Mouse (Mus musculus): Measurements from ENCODE around the gene Pramel1. TPM values are rescaled to one million over a fixed set of nuclear protein-coding genes. Genes with fewer than 3 reads are reported as not detected.
"Not testable (repeated sequence)": the region's sequence is repeated elsewhere in the genome, so short reads cannot be mapped to it uniquely, and the experiment has no call there.

The Pramel1 gene
- polyA plus RNA-seq, 1 experiment from 2014 or later, result not detected

DNA sequence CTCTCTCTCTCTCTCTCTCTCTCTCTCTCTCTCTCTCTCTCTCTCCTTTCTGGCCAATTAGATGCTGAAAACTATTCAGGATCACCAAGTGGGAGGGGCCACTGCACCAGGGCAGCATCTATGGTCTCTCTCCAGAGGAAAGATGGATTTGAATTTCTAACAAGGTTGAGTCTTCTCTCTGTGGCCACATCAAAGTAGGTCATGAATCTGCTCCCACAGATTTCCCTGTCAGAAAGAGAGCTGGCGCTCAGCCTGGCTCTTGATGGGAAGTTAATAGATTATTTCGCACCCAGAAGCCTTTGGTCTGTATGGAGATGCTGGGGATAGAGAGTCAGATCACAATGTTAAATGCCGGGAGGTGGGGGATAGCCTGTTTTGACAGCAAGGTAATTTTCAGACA, 12.1 kb upstream of the Pramel1 start:
- WGBS, result 60% methylated on average over 3 of the region's 3 CpGs
- no peaks in the 10 kb centered on the region for H3K36me3 ChIP-seq
- no peak for ATAC-seq (ENCODE audit: insufficient read depth, low FRiP score, low read depth)
- no peak overlapping the region for H3K4me2 ChIP-seq
- H3K27ac ChIP-seq, result no peak overlapping the region
- H3K4me3 ChIP-seq (replicated peaks), result no peak overlapping the region
- H3K27me3 ChIP-seq (replicated peaks), result no peaks in the 10 kb centered on the region
- no peaks in the 10 kb centered on the region for H3K9me3 ChIP-seq
- H3K9ac ChIP-seq, result no peak overlapping the region
- no peaks in the 10 kb centered on the region for H3K4me1 ChIP-seq

DNA sequence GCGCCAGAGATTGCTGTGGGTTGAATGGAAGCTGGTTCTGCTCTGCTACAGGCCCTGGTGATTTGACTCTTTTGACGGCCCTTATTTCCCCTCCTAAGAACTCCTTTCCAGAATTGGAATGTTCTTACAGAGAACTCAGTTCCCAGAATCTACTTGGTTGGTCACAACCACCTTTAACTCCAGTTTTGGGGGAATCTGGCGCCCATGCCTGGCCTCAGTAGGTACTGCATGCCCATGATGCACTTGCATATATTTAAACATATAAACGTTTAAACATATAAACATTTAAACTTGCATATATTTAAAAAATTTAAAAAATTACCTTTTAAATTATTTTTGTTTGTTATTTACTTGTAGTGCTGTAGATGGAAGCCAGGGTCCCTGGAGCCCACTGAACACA, 10.6 kb upstream of the Pramel1 start:
- no peak overlapping the region for H3K27ac ChIP-seq
- ATAC-seq (ENCODE audit: insufficient read depth, low FRiP score, low read depth), result no peak
- no peak overlapping the region for H3K4me3 ChIP-seq (replicated peaks)
- H3K36me3 ChIP-seq, result no peaks in the 10 kb centered on the region
- WGBS, result 39% methylated on average over 4 of the region's 4 CpGs
- no peaks in the 10 kb centered on the region for H3K9me3 ChIP-seq
- no peaks in the 10 kb centered on the region for H3K4me1 ChIP-seq
- no peak overlapping the region for H3K4me2 ChIP-seq
- no peaks in the 10 kb centered on the region for H3K27me3 ChIP-seq (replicated peaks)
- H3K9ac ChIP-seq, result no peak overlapping the region

DNA sequence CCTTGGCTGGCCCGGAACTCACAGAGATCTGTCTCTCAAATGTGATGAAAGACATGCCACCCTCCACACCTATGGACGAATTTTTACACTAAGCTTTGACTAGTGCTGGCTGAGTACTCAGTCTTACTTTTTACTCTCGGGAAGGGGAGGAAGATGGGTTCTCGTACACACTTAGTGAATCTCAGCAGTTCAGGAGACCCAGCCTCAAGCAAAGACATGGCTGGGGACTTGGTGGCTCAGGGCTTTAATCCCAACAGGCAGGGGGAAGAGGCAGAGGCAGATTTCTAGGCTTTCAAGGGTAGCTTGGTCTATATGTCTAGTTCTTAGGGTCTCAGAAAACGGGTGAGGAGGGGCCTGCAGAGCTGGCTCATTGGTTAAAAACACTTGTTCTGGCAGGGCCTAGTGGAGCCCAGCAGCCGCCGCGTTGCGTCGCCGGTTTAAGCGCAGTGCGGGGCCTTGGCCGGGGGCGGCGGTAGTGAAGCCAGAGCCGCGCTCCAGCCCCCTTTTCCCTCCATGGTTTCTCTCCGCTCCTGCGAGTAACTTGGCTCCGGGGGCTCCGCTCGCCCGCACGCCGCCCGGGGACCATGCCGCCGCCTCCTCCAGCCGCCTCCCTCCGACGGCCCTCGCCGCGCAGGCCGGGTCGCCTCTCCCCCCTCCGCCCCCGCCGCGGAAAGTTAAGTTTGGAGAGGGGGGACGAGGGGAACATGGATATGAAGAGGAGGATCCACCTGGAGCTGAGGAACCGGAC, 5.1 kb upstream of the Pramel1 start:
- Histone ChIP-seq H3K4me2 (peak overlapping the region; percentile 64), H3K36me3 (no peaks in the 10 kb centered on the region), H3K4me3 (replicated peaks) (peak overlapping the region; percentile 42), H3K9me3 (no peaks in the 10 kb centered on the region), H3K9ac (no peak overlapping the region), H3K27me3 (replicated peaks) (no peaks in the 10 kb centered on the region), H3K4me1 (no peaks in the 10 kb centered on the region), H3K27ac (no peak overlapping the region)
- ATAC-seq (ENCODE audit: insufficient read depth, low FRiP score, low read depth), result peak; percentile 79
- WGBS, result 11% methylated on average over 24 of the region's 43 CpGs

DNA sequence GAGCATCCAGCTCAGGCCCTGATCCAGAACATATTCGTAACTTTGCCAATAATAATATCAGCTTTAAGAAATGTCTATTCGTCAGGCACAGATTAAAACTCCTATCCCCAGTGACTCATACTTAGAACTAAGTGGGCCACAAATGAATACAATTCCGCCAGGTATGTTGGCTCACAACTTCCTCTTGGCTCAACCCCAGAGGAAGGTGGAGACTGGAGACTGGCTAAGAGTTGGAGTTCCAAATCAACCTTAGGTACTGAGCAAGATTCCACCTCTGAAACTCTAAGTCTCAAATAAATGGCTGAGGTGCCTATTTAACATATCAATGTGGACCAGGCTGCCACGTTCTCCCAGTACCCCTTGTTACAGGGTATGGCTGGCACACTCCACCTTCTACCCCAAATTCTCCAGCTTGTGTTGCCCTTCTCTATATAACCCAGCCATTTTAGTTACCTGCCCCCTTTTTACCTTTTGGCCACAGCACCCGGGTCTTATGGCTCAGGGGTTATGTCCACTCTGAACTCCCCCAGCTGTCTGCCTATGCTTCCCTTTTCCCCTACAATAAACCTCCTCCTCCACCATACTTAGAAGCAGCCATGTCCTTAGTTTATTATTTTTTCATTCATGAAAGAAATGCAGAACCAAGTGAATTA, 17.5 kb downstream of the Pramel1 start:
- Histone ChIP-seq H3K27ac (no peak overlapping the region; the same call in 1 of the 2 replicates), H3K9me3 (no peaks in the 10 kb centered on the region), H3K27me3 (replicated peaks) (no peaks in the 10 kb centered on the region), H3K9ac (no peak overlapping the region), H3K36me3 (peaks cover 19% of the 10 kb centered on the region), H3K4me1 (no peaks in the 10 kb centered on the region), H3K4me2 (peak overlapping the region; percentile 52), H3K4me3 (replicated peaks) (peak overlapping the region; percentile 61)
- 64% methylated on average over 5 of the region's 5 CpGs for WGBS
- ATAC-seq (ENCODE audit: insufficient read depth, low FRiP score, low read depth), result no peak

DNA sequence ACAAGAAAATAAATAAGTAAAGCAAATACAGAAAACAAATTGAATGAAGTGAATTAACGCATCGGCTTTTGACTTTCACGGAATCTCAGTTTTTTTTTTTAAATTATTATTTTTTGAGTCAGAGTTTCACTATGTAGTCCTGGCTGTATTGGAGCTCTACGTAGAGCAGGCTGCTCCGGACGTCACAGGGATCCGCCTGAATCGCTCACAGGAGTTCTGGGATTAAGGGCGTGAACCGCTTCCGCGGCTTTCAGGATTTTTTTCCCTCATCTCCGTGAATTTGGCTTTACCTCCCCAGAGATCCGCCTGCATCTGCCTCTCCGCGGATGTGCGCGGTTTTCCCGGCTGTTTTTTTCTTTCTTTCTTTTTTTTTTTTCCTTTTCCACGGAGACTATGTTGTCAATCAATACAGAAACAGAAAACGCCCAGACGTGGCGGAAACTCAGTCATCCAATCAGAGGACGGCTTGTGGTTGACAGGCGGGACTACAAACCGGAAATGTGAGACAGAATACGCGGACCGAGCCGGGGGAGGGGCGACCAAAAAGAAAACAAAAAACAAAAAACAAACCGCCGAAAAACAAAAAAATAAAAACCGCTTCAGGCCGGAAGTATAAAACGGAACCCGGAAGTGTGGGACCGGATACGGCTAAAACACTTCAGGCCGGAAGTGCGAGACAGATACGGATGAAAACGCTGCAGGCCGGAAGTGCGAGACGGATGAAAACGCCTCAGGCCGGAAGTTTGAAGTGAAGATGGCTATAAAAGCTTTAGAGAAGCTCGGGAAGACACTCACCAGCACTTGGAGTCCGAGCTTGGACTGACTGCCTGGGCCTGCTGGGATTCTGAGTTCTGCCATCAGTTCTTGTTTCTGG, 18.2 kb downstream of the Pramel1 start, which contains the start of gene Pramef8:
TSS of gene Pramef8 (plus strand) at position 208 of the 874 bp plus-strand sequence.
- Histone ChIP-seq H3K4me2 (peak within 1 kb of the TSS; percentile 52), H3K27me3 (replicated peaks) (no peaks in the 10 kb centered on the region), H3K4me1 (no peaks in the 10 kb centered on the region), H3K36me3 (peaks cover 20% of the 10 kb centered on the region), H3K9ac (peak within 1 kb of the TSS; percentile 44; the same call in 1 of the 2 replicates), H3K4me3 (replicated peaks) (peak within 1 kb of the TSS; percentile 61), H3K27ac (peak within 1 kb of the TSS; percentile 84), H3K9me3 (no peaks in the 10 kb centered on the region)
- peak; percentile 90 for ATAC-seq (ENCODE audit: insufficient read depth, low FRiP score, low read depth)
- WGBS, result under 1% methylated on average over 50 of the region's 50 CpGs

DNA sequence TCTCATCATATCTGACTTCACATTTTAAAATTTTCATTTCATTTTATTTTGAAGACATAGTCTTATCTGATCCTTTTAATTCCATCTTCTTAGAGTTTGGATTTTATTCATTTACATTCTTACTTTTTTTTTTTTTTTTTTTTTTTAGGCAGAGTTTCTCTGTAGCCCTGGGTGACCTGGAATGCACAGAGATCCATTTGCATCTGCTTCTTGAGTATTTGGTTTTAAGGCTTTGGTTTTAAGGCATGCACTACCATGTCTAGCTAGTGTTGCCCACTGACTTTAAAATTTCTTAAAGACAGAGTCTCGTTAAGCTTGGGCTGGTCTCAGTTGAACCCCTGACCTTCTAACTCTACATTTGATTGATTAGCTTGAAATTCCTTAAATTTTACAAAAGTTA, 19.4 kb downstream of the Pramel1 start:
- no peak for ATAC-seq (ENCODE audit: insufficient read depth, low FRiP score, low read depth)

DNA sequence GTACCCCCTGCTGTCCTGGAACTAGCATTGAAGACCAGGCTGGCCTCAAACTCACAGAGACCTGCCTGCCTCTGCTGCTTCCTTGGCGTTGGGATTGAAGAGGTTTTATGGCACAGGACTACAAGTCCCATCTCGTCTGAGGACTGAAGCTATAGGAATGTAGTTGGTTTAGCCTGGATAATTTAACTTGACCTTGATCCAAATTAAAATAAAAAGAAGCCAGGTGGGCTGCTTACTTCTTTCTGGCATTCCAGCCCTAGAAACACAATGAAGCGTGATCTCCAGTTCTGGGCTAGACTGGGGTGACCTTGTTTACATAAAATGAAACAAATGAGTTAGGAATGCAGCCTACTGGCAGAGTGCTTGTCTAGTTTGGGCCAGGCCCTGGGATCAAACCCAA, 19.9 kb downstream of the Pramel1 start:
- no peak overlapping the region for H3K4me3 ChIP-seq (replicated peaks)
- H3K4me2 ChIP-seq, result no peak overlapping the region
- no peaks in the 10 kb centered on the region for H3K4me1 ChIP-seq
- no peak for ATAC-seq (ENCODE audit: insufficient read depth, low FRiP score, low read depth)
- peaks cover 32% of the 10 kb centered on the region for H3K36me3 ChIP-seq
- H3K9me3 ChIP-seq, result no peaks in the 10 kb centered on the region
- no peaks in the 10 kb centered on the region for H3K27me3 ChIP-seq (replicated peaks)
- H3K27ac ChIP-seq, result no peak overlapping the region
- 93% methylated on average over 3 of the region's 3 CpGs for WGBS
- no peak overlapping the region for H3K9ac ChIP-seq

More for the DNA sequence above, 19.4 kb downstream of the Pramel1 start:
- Histone ChIP-seq H3K4me2 (no peak overlapping the region), H3K9ac (no peak overlapping the region), H3K27ac (no peak overlapping the region), H3K4me1 (no peaks in the 10 kb centered on the region), H3K4me3 (replicated peaks) (no peak overlapping the region), H3K27me3 (replicated peaks) (no peaks in the 10 kb centered on the region), H3K9me3 (no peaks in the 10 kb centered on the region), H3K36me3 (peaks cover 27% of the 10 kb centered on the region)
- 86% methylated on average over 1 of the region's 1 CpGs for WGBS

DNA sequence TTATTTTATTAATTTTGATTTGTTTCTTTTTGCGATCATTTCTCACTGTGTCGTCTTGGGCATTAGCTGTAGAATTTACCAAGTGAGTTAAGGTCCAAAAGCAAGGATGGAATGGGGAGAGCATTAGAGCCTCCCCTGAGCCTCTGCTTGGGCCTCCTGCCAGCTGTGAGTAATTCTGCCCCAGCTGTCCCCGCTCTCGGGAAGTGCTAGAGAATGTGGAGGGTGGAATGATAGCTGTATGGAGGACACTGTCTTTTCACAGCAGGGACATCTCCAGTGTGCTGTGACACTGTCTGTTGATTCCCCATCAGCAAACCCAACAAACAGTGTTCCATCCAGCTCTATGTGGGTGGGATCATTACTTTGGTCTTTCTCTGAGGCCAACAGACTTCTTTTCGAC, 32.5 kb downstream of the Pramel1 start:
- not testable (repeated sequence) for H3K4me3 ChIP-seq (replicated peaks); H3K9me3 ChIP-seq; H3K4me1 ChIP-seq; H3K9ac ChIP-seq; H3K27ac ChIP-seq; H3K27me3 ChIP-seq (replicated peaks); H3K36me3 ChIP-seq; H3K4me2 ChIP-seq
- ATAC-seq (ENCODE audit: insufficient read depth, low FRiP score, low read depth), result peak; percentile 63; the same call in 1 of the 2 replicates
- 61% methylated on average over 5 of the region's 5 CpGs for WGBS

Other genes starting within 250 kb of the Pramel1 start
- 11.1 and 11.6 TPM in 2 replicates for gene Prdm2, start 181.4 kb upstream of the Pramel1 start, polyA plus RNA-seq (2015; fragmentation: Nextera tagmentation; extraction: Ambion mirVana)
- 27.4 and 29.7 TPM in 2 replicates for gene Pdpn, start 94.9 kb upstream of the Pramel1 start, polyA plus RNA-seq (2015; fragmentation: Nextera tagmentation; extraction: Ambion mirVana)
- 0.18 TPM in 1 of 2 replicates, not detected in the other for gene Lrrc38, start 44.7 kb upstream of the Pramel1 start, polyA plus RNA-seq (2015; fragmentation: Nextera tagmentation; extraction: Ambion mirVana)
- gene Pramef8, start 18.0 kb downstream of the Pramel1 start, polyA plus RNA-seq (2015; fragmentation: Nextera tagmentation; extraction: Ambion mirVana), result 14.6 and 15.3 TPM in 2 replicates
- gene Oog4, start 55.9 kb downstream of the Pramel1 start, polyA plus RNA-seq (2015; fragmentation: Nextera tagmentation; extraction: Ambion mirVana), result not detected in 2 replicates
- gene Gm13043, start 116.9 kb downstream of the Pramel1 start, polyA plus RNA-seq (2015; fragmentation: Nextera tagmentation; extraction: Ambion mirVana), result not detected in 2 replicates
- gene Gm13040, start 141.5 kb downstream of the Pramel1 start, polyA plus RNA-seq (2015; fragmentation: Nextera tagmentation; extraction: Ambion mirVana), result not detected in 2 replicates
- gene BC080695, start 157.3 kb downstream of the Pramel1 start, polyA plus RNA-seq (2015; fragmentation: Nextera tagmentation; extraction: Ambion mirVana), result not detected in 2 replicates
- gene Gm13057, start 157.3 kb downstream of the Pramel1 start, polyA plus RNA-seq (2015; fragmentation: Nextera tagmentation; extraction: Ambion mirVana), result not detected in 2 replicates
- not detected in 2 replicates for gene Gm13083, start 220.6 kb downstream of the Pramel1 start, polyA plus RNA-seq (2015; fragmentation: Nextera tagmentation; extraction: Ambion mirVana)